Mouse (Mus musculus) cerebellum, adult 9-11 months (tissue): ENCODE data around the gene Retreg1.
A peak's percentile ranks its signal among the peaks of the same experiment; 100 is the strongest.

Source experiments
- DNase-seq: peaks from one replicate; pipeline ENCODE4 v3.0.0; 2022

The Retreg1 gene

DNA sequence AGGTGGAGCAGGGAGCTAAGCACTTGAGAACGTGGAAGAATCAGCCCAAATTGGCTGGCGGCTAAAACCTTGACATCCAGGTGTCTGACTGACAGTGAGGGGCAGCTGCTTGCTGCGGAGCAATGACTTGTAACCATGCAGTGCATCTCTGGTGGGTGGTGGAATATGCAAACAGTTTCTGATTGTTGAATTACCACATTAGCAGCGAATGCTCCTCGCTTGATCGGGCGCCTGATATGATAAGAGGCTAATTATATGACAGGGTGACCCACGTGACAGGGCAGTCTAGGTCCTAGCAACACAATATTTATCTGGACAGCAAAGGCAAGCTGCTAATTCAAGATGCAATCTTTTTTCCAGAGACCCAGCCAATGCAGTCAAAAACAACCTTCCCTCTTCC, 80.9 kb downstream of the Retreg1 start:
- DNase-seq = no peak

DNA sequence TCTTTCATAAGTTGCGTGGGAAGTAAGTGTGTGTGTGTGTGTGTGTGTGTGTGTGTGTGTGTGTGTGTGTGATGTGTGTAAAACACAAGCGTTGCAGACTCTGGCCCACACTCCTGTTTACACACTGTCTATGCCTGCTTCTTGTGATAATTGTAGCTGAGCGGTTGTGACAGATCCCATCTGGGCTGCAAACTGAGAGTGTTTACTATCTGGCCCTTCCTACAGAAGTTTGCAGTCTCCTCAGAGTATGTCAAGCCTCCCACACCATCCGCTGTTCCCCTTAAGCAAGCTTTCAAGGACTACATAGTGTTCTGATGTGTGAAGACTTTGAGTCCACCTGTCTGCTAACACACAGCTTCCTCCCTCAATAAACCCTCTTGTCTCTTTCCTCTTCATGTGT, 83.2 kb downstream of the Retreg1 start:
- no peak for DNase-seq

DNA sequence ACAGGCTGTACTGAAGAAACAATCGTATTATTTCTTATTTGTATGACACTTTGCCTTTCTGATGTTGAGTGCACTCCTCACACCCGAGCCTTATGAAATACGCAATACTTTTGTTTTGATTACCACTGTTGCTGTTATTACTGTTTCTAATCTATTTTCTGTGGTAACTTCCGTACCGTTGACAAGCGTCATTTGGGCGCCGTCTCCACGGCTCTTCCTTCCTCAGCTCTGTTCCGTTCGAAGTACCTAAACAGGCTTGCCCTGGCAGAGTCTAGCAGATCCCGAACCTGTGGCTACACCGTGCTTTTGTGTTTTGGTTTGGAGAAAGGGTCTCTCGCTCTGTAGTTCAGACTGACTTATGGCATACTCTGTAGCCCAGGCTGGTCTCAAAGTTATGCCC, 84.1 kb downstream of the Retreg1 start:
- DNase-seq = no peak

DNA sequence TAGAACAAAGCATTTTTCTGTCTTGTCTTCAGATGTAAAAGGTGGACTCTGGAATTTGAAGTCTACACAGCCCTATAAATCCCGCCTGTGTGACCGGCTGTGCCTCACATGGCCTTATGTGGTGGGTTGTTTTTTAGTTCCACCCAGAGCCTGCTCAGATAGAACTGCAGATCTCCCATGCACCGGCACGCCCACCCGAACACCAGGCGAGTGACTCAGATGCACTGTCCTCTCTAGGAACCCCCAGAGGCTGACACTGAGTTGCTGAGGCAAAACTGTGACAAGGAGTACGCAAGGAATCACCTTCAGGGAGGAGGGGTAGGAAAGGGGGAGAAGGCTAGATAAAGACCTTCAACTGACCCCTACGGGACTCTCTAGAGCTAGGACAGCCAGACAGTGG, 85.0 kb downstream of the Retreg1 start:
- no peak for DNase-seq

DNA sequence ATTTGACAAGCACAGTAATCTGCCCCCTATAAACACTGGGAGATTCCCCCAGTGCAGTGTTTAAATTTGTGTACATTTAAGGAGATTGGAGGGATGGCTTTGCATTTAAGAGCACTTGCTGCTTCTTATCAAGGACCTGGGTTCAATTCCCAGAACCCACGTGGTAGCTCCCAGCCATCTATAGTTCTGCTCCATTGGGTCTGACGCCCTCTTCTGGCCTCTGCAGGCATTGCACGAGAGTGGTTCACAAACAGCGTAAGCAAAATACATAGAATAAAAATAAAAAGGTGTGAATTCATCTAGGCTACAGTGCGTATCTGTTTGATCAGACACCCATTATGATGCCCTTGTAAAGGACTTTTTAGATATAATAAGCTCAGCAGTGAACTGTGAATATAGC, 85.9 kb downstream of the Retreg1 start:
- DNase-seq = no peak

DNA sequence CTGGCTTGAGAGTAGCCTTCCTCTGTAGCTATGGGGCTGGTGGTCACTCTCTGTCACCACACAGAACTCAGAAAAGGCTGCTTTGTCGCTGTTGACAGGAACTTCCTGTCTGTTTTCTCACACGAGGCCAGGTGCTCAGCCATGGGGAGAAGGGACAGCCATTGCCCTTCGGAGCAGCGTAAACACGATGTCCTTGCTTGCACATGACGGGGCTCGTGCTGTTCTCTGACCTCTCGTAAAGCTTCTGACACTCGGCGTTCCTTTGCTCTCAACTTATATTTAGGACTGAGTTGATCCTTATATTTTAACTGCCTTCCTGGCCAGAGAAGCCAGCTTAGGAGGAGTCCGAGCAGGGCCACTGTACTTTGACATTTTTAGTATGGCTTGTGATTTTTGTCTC, 86.5 kb downstream of the Retreg1 start:
- DNase-seq = no peak

DNA sequence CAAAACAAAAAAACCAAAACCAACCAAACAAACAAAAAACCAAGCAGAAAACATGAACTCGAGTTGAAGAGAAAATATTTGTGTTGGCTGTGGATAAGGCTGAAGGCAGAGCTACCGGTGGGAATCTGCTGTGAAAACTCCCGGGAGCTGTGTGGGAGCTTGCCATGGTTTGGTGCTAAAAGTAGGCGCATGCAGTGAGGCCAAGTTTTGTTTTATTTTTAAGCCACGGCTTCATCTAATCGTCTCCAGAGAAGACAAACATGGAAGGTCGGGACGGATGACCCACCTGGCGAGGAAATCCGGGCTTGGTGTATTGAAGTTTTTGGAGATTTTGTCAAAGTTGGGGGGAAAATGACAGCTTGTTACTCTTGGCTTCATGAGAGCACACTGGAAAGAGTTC, 87.0 kb downstream of the Retreg1 start:
- DNase-seq = no peak

DNA sequence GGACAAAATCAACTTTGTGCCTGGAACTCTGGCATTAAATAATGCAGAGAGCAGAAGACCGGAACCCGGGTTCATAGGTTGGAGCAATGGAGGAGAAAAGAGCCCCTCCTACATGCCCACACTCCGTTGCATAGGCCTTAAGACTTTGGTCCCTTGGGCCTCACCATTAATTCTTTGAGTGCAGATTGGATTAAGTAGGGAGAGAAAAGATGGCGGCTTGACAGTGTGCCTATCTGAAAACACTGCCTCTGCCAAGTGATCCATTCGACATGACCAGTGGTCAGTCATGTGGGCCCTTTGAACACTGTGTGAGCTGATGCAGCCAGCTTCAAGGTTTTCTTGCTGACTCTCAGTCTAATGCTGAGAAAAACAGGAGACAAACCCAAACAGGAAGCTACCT, 87.7 kb downstream of the Retreg1 start:
- DNase-seq = no peak

DNA sequence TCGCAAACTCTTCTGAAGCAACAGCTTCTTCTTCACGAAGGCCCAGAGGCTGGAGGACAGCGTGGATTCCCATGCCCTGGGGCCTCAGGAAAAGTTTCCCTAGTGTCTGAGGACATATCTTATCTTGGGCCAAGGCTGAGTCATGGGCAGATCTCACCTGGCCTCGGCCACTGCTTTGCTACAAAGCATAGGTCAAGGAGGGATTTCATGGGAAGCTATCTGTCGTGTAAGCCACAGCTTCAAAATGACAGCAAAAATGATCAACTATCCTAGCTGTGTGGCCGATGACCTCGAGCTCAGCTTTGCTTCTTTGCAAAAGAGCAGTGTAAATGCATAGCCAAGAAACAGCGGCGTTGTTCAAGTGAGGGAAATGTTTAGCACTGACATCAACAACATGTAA, 89.5 kb downstream of the Retreg1 start:
- no peak for DNase-seq

DNA sequence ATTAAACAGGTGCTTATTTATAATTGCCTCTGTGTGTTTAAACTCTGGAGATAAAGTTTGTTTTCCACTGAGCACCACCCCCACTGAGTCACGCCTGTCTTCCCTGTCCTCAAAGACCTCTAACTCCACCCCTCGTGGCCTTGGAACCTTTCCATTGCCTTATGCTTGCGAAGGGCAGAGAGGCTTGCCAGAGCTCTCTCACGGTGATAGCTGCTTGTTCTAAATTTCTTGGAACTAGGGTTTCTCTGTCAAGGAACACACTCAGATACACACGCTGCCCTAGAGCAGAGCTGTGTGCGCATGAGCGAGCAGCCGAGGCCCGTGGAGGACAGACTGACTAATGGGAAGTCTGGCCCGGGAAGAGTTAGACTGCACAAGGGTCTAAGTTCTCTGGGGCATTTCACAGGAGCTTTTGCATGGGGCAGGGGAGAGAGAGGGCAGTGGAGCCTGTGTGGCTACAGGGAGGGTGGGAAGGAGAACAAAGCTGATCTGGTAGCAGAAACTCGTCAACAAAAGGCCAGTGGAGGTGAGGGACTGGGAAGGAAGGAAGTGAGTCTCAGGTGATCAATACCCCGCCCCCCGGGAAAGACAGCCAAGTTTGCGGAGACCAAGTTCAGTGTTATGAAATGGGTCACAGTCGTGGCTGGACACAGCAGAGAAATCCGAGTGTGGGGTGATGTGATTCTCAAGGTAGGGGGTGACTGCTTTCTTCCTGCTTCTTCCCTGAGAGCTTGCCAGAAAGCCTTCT, 90.1 kb downstream of the Retreg1 start:
- peak; percentile 44 for DNase-seq

DNA sequence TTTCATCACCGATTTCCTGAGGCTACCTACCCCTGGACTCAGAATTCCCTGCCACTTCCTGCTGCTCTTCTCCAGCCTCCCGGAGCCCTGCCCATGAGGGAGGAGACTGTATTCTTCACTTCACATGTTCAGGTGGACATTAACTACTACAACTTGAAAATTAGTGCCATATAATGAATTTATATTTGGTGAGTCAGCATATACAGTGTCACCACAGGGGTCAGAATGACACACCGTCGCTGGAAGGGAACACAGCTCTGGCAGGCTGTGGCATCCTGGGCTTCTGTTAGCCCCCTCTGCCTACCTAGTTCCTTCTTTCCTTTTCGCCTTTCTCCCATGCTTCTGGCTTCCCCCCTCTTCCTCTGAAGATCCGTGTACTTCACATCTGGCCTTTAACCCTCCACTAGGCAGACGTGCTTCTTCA, 90.7 kb downstream of the Retreg1 start:
- no peak for DNase-seq

DNA sequence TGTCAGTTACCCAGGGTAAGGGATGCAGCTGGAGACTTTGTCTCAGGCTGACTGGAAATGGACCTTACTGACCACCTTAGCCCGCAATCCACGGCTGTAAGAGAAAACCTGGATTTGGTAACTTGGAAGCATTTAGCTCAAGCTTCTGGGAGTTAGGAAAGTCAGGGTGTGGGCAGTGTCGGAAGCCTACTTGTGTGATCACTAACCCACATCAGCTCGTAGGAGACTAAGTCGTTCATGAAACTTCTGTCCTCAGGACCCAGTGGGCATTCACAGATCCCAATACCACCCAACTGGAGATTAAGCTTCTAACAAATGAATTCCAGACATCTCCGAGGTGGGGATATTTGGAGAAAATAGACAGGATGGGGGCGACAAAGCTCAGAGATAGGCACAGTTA, 91.4 kb downstream of the Retreg1 start:
- DNase-seq = no peak

DNA sequence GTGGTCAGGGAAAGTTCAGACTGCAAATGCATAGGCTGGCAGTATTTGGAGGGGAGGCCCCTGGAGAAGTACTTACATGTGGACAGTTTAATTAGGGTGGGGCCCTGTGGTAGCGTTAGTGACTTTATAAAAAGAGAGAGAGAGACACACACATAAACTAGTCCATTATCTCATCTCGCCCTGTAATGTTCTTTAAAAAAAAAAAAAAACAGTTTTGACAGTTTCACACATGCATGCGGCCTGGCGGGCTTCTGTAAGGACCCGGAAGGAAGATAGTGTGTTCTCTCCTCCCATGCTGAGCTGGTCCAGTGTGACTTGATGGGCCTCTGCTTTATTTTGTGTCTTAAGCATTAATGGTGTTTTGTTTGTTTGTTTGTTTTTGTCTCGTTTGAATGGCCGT, 95.5 kb downstream of the Retreg1 start:
- DNase-seq = no peak

DNA sequence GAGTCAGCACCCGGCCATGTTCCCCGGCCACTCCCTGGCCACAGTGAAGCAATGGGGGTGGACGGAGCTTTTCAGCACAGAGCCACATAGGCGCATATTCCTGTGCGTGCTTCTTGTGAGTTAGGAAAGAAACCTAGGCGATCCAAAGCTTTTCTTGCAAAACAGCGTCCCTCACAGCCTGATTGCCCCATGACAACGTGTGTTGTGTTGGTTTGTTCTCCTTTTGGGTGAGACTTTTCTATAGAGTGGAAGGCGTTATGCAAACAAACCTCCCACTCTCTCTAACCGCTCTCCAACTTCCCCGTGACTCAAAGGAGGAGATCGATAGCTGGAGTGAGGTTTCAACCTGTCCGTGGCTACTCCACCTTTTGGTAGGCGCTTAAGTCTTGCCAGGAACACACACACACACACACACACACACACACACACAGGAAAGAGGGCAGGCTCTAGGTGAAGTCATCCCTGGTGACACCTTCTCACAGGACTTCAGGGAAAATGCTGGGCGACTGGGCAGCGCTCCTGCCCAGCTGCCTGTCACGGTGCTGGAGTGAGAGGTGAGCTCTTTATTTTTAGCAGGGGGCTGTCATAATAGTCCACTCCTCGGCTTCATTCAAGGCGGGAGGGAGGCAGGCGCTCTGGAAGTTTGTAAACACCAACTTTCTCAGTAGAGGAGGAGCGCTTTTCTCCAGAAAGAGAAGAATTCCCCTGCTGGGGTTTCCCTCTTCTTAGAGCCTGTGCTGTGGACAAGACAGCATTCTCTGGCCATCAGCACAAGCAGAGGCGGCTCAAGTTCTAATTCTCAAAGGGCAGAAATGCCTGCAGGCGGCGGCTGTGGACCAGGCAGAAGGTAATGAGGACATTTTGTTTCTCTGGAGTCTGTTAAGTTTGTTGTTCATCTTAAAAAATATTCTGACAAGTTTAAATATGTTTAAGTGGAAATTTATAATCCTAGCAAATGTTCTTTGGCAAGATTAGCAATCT, 97.7 kb downstream of the Retreg1 start:
- no peak for DNase-seq

DNA sequence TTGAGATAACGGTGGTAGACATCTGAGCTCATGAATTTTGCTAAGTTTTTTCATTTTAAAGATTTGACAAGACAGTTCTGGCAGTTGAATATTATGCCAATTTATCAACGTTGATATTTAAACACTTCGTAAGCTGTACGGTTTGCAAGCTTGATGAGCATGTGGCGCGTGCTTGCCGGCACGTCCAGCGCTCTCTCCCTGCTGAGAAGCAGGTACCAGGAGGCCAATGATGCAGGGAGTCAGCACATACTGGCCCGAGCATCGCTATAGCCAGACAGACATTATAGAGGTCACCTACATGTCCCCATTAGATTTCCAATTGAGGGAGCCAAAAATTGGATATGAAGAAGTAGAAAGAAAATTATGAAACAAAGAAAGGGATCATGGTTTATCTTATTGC, 98.5 kb downstream of the Retreg1 start:
- DNase-seq = no peak

DNA sequence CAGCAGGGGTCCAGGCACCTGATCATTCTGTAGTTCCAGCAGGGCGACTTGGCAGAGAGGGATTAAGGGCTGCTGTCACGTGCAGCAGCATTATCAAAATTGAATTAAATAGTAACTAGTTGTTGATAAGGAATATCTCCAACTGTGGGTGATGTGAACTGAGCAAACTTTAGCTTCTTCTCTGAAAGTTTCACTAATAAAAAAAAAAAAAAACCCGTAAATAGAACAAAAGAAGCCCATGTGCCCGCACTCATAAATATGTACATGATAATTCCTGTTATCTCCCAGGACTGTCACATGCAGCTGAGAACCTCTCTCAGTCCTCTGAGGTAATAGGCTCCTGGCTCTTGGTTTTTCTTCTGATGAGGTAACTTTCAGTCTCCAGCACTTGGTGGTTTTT, 99.4 kb downstream of the Retreg1 start:
- no peak for DNase-seq

DNA sequence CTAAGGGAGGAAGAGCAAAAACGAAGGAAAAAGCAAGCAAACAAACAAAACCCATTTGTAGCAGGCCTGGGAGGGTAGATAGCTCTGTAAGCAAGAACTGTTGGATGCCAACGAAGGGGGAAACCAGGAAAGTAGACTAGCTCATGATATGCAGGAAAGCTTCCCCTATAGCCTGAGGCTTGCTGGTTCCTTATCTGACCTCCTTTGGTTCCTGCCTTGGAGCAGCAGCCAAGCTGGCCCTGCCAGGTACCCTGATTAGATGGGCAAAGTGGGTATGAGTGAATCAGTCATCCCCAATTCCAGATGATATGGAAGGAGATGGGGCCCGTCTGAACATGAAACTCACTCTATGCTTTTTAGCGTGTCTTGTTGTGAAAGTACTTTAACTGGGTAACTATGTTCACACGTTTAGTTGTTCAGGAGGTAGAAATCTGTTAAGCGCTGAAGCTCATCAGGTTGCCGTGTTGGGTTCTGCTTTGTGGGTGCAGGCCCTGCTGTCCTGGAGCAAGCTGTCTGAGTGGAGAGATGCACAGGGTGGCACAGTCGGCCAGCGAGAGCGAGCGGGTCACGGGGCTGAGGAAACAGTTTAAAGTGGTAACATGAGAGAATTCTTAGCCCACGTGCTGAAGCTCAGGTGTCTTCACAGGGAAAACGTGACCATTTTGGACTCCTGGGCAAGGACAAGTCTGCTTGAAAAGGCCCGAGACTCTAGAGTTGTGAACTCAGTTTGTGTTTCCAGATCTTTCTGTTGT, 100.6 kb downstream of the Retreg1 start:
- no peak for DNase-seq

DNA sequence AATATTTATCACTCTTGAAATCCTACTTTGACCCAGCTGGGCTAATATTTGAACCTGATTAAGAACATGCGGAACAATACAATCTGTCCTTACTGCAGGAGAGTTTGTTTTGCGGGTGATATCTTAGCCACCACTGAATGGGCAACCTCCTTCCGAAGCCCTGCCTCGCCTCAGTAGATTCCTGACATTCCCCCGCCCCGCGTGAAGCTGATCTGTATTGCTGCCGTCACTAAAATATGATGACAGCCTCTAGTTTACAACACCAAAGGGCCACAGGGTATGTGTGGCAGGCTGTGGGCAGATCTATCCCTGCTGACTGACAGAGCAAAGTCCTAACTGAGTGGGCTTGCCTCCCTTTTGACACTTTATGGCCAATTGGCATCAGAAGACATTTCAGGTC, 102.2 kb downstream of the Retreg1 start:
- no peak for DNase-seq

DNA sequence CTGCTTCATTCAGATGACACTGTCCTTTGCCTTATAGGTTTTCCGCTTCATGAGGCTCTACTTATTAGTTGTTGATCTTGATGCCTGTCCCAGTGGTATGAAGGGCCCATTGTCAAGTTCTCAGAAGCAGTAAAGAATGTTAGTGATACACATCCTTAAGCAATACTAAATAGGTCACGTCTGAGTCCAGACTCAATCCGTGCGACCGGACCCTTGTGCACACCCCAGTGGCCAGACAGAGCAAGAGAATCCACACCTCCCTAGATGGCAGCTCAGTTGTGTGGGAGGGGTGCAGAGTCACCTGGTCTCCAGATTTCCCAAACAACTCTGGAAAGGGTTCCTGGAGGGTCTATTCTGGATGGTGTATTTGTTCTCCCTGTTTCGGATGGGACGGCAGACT, 103.5 kb downstream of the Retreg1 start:
- no peak for DNase-seq

DNA sequence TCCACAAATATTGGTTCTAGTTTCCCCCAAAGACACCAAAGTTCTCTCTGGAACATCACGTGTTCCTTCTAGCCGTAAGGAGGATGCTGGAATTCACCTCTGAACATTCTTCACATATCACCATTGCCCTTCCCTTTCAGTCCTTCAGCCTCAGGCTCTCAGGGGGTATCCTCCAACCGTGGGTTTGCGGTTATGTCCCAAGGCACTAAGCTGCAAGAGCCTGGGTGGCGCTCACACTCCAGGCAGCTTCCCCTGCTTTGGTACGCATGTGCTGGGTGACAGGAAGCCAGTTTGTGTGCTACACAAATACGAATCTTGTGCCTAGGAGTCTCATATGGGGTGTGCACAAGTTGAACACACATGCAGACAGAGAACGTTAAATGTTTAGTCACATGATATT, 104.4 kb downstream of the Retreg1 start:
- no peak for DNase-seq

DNA sequence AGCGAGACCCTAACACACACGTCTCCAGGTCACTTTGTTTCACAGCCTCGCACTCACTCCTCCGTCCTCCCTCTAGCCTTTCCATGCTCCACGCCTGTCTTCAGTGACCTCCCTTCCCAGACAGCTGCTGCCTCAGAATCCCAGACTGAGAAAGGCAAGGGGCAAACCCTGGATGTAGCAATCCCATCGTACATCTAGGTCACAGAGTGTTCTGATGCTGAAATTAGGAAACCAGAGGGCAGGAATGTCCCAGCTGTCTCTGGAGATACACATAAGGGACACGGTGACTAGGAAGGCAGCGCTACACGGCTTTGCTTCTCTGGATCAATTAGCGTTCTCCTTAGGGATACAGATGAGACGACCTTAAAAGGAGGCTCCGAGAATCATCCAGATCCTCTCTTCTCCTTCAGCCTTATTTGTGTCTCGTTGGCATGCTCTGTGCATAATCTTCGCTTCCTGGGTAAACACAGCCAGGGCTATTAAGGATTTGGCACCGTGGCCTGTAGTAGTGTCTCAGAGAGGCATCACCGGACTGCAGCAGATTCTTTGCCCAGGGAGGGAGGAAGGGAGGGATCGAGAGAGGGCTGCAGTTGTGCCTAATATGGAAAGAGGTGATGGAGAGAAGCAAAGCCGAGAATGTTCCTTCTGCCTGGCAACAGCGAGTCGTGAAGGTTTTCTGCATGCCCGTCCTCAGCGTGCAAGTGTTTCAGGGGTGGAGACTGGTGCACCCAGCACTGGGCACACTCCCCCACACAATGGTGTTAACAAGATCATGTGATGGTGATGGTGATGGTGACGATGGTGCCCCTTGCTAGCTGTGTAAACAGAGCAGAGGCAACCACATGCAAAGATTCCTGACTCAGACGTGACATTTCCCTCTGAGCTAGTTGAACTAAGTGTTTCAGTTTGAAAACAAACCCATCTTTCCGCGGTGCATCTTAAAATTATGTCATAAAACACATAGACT, 105.6 kb downstream of the Retreg1 start:
- DNase-seq = no peak

DNA sequence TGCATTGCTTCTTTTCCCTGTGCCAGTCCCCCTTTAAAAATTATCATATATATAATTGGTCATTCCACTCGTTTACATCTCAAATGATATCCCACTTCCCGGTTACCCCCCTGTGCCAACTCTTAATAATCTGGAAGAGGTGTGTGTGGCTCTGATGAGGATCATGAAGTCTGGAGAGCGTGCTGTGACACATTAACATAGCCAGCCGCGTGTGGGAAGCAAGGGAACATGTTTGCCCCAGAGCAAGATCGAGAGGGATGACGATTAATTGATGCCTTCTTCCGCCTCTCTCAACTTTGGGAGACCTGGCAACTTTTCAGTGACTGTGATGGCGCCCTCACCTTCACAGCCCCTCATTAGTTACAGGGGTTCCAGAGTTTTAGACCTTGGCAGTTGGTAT, 106.7 kb downstream of the Retreg1 start:
- DNase-seq = no peak
